ENCODE assay signal across 7 mouse cellular contexts in the genomic region with DNA sequence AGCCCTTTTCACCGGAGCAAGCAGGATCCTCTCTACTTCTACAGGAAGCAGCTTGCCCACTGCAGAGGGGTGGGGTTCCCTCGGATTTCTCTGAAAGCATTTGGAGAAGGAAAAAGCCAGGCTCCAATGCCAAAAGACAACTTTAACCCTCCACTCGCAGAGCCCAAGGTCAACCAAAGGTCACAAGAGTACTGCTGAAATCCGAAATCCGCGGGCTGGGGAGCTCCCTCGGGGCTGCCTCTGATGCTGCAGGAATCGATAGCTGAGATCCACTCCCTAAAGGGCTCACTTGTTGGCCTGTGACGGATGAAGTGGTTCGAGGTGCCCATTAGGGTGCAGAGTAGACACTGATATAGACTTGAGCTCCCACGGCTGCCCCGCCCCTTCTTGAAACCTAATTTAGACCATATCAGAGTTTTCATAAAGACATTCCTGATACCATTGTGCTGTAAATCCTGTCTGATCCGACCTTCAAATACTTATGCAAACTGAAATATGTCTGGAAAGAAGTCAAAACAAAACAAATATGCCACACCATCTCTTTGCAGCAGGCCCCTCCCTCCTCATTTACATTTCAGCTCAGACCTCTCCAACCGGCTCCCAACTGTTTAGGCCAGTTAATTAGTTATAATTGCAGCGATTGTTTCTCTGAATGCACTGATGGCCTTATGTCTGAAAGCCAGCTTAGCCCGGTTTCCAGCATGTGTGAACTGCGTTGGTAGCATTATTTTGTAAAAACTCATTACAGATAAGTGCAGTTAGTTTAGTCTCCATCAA.
A peak's percentile ranks its signal among the peaks of the same experiment; 100 is the strongest.
DNase-seq lines count a peak whose midpoint lies in the region; ATAC-seq and TF ChIP-seq lines count a peak whose summit lies in the region.

No protein-coding gene starts in this region.

- no peak for TF ChIP-seq CTCF in thymus, adult 2 months (IDR thresholded peaks at IDR 0.05; ENCODE audit: borderline replicate concordance, control insufficient read depth, extremely low read depth, insufficient read depth, low read length, poor library complexity)

- no peak for TF ChIP-seq POLR2A in thymus, adult 2 months (IDR thresholded peaks at IDR 0.05; ENCODE audit: control insufficient read depth, extremely low read depth, insufficient read depth, low read length, poor library complexity)

- peaks cover 49% of the 10 kb centered on the region for H3K4me1 ChIP-seq in thymus, adult 2 months (replicated peaks; ENCODE audit: control insufficient read depth, insufficient read depth, low read length)
- H3K4me1 ChIP-seq in embryonic facial prominence, embryonic 14.5 days (ENCODE audit: control insufficient read depth, insufficient read depth, low read length) = peaks cover 26% of the 10 kb centered on the region
- H3K4me1 ChIP-seq in intestine, embryonic 15.5 days (replicated peaks) = peaks cover 26% of the 10 kb centered on the region

- ATAC-seq in embryonic facial prominence, embryonic 14.5 days (ENCODE audit: low read depth) = peak; percentile 65; the same call in 1 of the 2 replicates
- peak; percentile 26; the same call in 1 of the 2 replicates for ATAC-seq in intestine, embryonic 15.5 days
- ATAC-seq in monocyte, adult 5-6 weeks (replicated peaks; ENCODE audit: insufficient number of reproducible peaks, low FRiP score, low TSS enrichment, poor library complexity, severe bottlenecking) = no peak

- H3K9ac ChIP-seq in embryonic facial prominence, embryonic 14.5 days (ENCODE audit: low read depth, low read length) = peak overlapping the region; percentile 45; the same call in 1 of the 2 replicates
- no peak overlapping the region for H3K9ac ChIP-seq in intestine, embryonic 15.5 days

- no peaks in the 10 kb centered on the region for H3K27me3 ChIP-seq in thymus, adult 2 months (ENCODE audit: control insufficient read depth, insufficient read depth, low read length)
- no peaks in the 10 kb centered on the region for H3K27me3 ChIP-seq in embryonic facial prominence, embryonic 14.5 days (replicated peaks; ENCODE audit: control insufficient read depth, insufficient read depth, low read length)
- H3K27me3 ChIP-seq in intestine, embryonic 15.5 days (replicated peaks) = no peaks in the 10 kb centered on the region
- H3K27me3 ChIP-seq in splenic B cell, adult 2 months (ENCODE audit: control insufficient read depth, insufficient read depth, low read length, poor library complexity, severe bottlenecking) = no peaks in the 10 kb centered on the region

- H3K4me2 ChIP-seq in embryonic facial prominence, embryonic 14.5 days (ENCODE audit: low read depth, low read length) = peak overlapping the region; percentile 39
- H3K4me2 ChIP-seq in intestine, embryonic 15.5 days (replicated peaks) = peak overlapping the region; percentile 18

- H3K4me3 ChIP-seq in thymus, adult 2 months (ENCODE audit: control insufficient read depth, insufficient read depth, low read length) = no peak overlapping the region
- H3K4me3 ChIP-seq in embryonic facial prominence, embryonic 14.5 days (ENCODE audit: low read depth, low read length) = no peak overlapping the region
- no peak overlapping the region for H3K4me3 ChIP-seq in intestine, embryonic 15.5 days (replicated peaks)

- no peak for DNase-seq in thymus, adult 2 months
- DNase-seq in thymus, postnatal 14 days = no peak
- peak; percentile 74 for DNase-seq in embryonic facial prominence, embryonic 14.5 days (ENCODE audit: low spot score)
- peak; percentile 62 for DNase-seq in splenic B cell, adult 2 months (ENCODE audit: low read depth, low spot score)
- no peak for DNase-seq in cerebellum, adult 9-11 months

- no peaks in the 10 kb centered on the region for H3K36me3 ChIP-seq in thymus, adult 2 months (ENCODE audit: control insufficient read depth, insufficient read depth, low read length)
- H3K36me3 ChIP-seq in embryonic facial prominence, embryonic 14.5 days (ENCODE audit: control insufficient read depth, insufficient read depth, low read length) = no peaks in the 10 kb centered on the region
- no peaks in the 10 kb centered on the region for H3K36me3 ChIP-seq in intestine, embryonic 15.5 days
- no peaks in the 10 kb centered on the region for H3K36me3 ChIP-seq in splenic B cell, adult 2 months (ENCODE audit: control insufficient read depth, insufficient read depth, low read length, poor library complexity, severe bottlenecking)

- H3K27ac ChIP-seq in thymus, adult 2 months (ENCODE audit: control insufficient read depth, insufficient read depth, low read length) = peak overlapping the region; percentile 95
- peak overlapping the region; percentile 63 for H3K27ac ChIP-seq in embryonic facial prominence, embryonic 14.5 days (replicated peaks; ENCODE audit: low read depth, low read length)
- peak overlapping the region; percentile 14; the same call in 1 of the 2 replicates for H3K27ac ChIP-seq in intestine, embryonic 15.5 days

- H3K9me3 ChIP-seq in embryonic facial prominence, embryonic 14.5 days (ENCODE audit: control insufficient read depth, low read length) = no peaks in the 10 kb centered on the region
- no peaks in the 10 kb centered on the region for H3K9me3 ChIP-seq in intestine, embryonic 15.5 days

- WGBS in thymus, adult 2 months = 47% methylated on average over 17 of the region's 17 CpGs
- WGBS in embryonic facial prominence, embryonic 14.5 days = 22% methylated on average over 17 of the region's 17 CpGs
- 30% methylated on average over 17 of the region's 17 CpGs for WGBS in intestine, embryonic 15.5 days

Comparison
In these comparisons a context has a peak if more than half of its experiments do, and no peak if none do; other contexts are left out.
1. DNase-seq: peak in embryonic facial prominence, embryonic 14.5 days (single experiment) and splenic B cell, adult 2 months (single experiment); none in thymus, adult 2 months (single experiment), thymus, postnatal 14 days (single experiment) and cerebellum, adult 9-11 months (single experiment).
2. H3K27ac ChIP-seq: peak in every context shown above with its lines; median percentile 95 in thymus, adult 2 months; 63 in embryonic facial prominence, embryonic 14.5 days; 14 in intestine, embryonic 15.5 days.